Mouse (Mus musculus) liver, embryonic 14.5 days (tissue): ENCODE data around the gene Igsf21. TPM values are rescaled to one million over a fixed set of nuclear protein-coding genes. Genes with fewer than 3 reads are reported as not detected.

Source experiments
- ATAC-seq: fragments of 200-750 bp; cut with Nextera tagmentation; 2 replicates; pipeline ENCODE4 v1.8.0; 2017; ENCODE audit warnings: moderate number of reproducible peaks, mild to moderate bottlenecking, moderate library complexity; ENCODE audit not compliant: insufficient read depth
- DNase-seq, 3 experiments: peaks; one replicate each; pipeline ENCODE4 v3.0.0-alpha.2; 2012 to 2013; ENCODE audit warnings: low read depth in 3 of 3, low spot score in 3 of 3
- H3K27ac ChIP-seq: fragments of 300-500 bp; sonication (generic); 2 replicates; pipeline ENCODE4 v1.5.1; 2014; ENCODE audit warnings: moderate library complexity, mild to moderate bottlenecking, control low read depth, inconsistent platforms
- H3K27me3 ChIP-seq: fragments of 300-500 bp; sonication (generic); 2 replicates; pipeline ENCODE4 v1.6.1; 2014; ENCODE audit warnings: mild to moderate bottlenecking, low read length, moderate library complexity; ENCODE audit not compliant: control insufficient read depth, insufficient read depth
- H3K36me3 ChIP-seq: fragments of 300-500 bp; sonication (generic); replicated peaks from 2 replicates; pipeline ENCODE4 v1.6.1; 2014; ENCODE audit warnings: low read depth; ENCODE audit not compliant: control insufficient read depth, insufficient read depth
- H3K4me1 ChIP-seq, 2 experiments: fragments of 200-500 bp in 1 of 2; fragments of 300-500 bp in 1 of 2; sonication (generic) in 1 of 2; replicated peaks; 2 replicates each; pipeline ENCODE4 v1.6.1; 2012 to 2014; ENCODE audit warnings: antibody characterized with exemption in 1 of 2, inconsistent platforms in 1 of 2, low read length in 1 of 2; ENCODE audit not compliant: control insufficient read depth in 2 of 2, insufficient read depth in 2 of 2
- H3K4me2 ChIP-seq: fragments of 300-500 bp; sonication (generic); 2 replicates; pipeline ENCODE4 v1.6.1; 2014; ENCODE audit warnings: low read depth, mild to moderate bottlenecking, control low read depth, moderate library complexity
- H3K4me3 ChIP-seq, 2 experiments: fragments of 200-500 bp in 1 of 2; fragments of 300-500 bp in 1 of 2; sonication (generic) in 1 of 2; 2 replicates each; pipeline ENCODE4 v1.5.1; 2012 to 2014; ENCODE audit warnings: low read depth in 2 of 2, low read length in 2 of 2, mild to moderate bottlenecking in 2 of 2, control low read depth in 1 of 2, inconsistent platforms in 1 of 2, moderate library complexity in 1 of 2; ENCODE audit not compliant: insufficient read depth in 1 of 2
- H3K9ac ChIP-seq: fragments of 300-500 bp; sonication (generic); replicated peaks from 2 replicates; pipeline ENCODE4 v1.6.1; 2014; ENCODE audit warnings: mild to moderate bottlenecking, control low read depth, moderate library complexity
- H3K9me3 ChIP-seq: fragments of 300-500 bp; sonication (generic); 2 replicates; pipeline ENCODE4 v1.6.1; 2016; ENCODE audit warnings: low read length, mixed read lengths; ENCODE audit not compliant: control insufficient read depth
- CTCF ChIP-seq: IDR thresholded peaks from 2 replicates; pipeline ENCODE4 v1.5.1; 2016; ENCODE audit warnings: antibody characterized with exemption, low read depth, control low read depth
- EP300 ChIP-seq: IDR thresholded peaks from 2 replicates; pipeline ENCODE4 v1.6.1; 2016; ENCODE audit warnings: antibody characterized with exemption, low read depth
- WGBS: fragments of 180-500 bp; shearing (Covaris S2); extraction: QIAGEN DNeasy Blood & Tissue Kit; methylation state at CpG from one replicate; pipeline ENCODE4 v1.1.7; 2014; ENCODE audit not compliant: insufficient replicate concordance; 5-methylcytosine and 5-hydroxymethylcytosine counted together
- polyA plus RNA-seq, 2 experiments: library from polyadenylated mRNA; depleted of rRNA in 1 of 2; stranded (reverse) in 1 of 2; unstranded in 1 of 2; fragments of >200 nt; fragmentation: Nextera tagmentation in 1 of 2; extraction: Ambion mirVana in 1 of 2; gene quantifications; 2 replicates each; pipeline versions ENCODE4 v1.2.1 to v1.2.3; 2012 to 2014

Gene Igsf21
- polyA plus RNA-seq (2012; rRNA removed): 0.02 TPM in 1 of 2 replicates, not detected in the other
- 0.18 TPM in 1 of 2 replicates, not detected in the other for polyA plus RNA-seq (2014; fragmentation: Nextera tagmentation; extraction: Ambion mirVana)

- Histone ChIP-seq H3K27me3 (peaks cover 55% of the 10 kb centered on the region), H3K27ac (no peak within 1 kb of the TSS), H3K4me3 (no peak within 1 kb of the TSS), H3K9ac (no peak within 1 kb of the TSS), H3K9me3 (no peaks in the 10 kb centered on the region), H3K36me3 (no peaks in the 10 kb centered on the region), H3K4me1 (no peaks in the 10 kb centered on the region), H3K4me2 (no peak within 1 kb of the TSS)
- TF ChIP-seq CTCF (no peak), EP300 (no peak)
- ATAC-seq (no peak), DNase-seq (no peak)
- 3% methylated on average over 81 of the region's 90 CpGs for WGBS
Measured at GRCm38 (mm10) chr4:140246180-140247005, at the start of gene Igsf21. TSS of gene Igsf21 (minus strand) at chr4:140246784.

- ATAC-seq (no peak), DNase-seq (no peak)
- H3K4me2 ChIP-seq: no peak overlapping the region
- WGBS: 54% methylated on average over 5 of the region's 5 CpGs
- no peak overlapping the region for H3K9ac ChIP-seq
- H3K27me3 ChIP-seq: no peaks in the 10 kb centered on the region
- H3K4me3 ChIP-seq: no peak overlapping the region
- no peaks in the 10 kb centered on the region for H3K4me1 ChIP-seq
- H3K9me3 ChIP-seq: no peaks in the 10 kb centered on the region
- TF ChIP-seq EP300 (no peak), CTCF (no peak)
- H3K27ac ChIP-seq: no peak overlapping the region
- no peaks in the 10 kb centered on the region for H3K36me3 ChIP-seq
Measured at GRCm38 (mm10) chr4:140285726-140286316, 39.2 kb upstream of the Igsf21 start.

- Histone ChIP-seq H3K4me2 (no peak overlapping the region), H3K9ac (no peak overlapping the region), H3K4me3 (no peak overlapping the region), H3K4me1 (no peaks in the 10 kb centered on the region), H3K9me3 (no peaks in the 10 kb centered on the region), H3K27ac (no peak overlapping the region), H3K36me3 (no peaks in the 10 kb centered on the region), H3K27me3 (no peaks in the 10 kb centered on the region)
- ATAC-seq (no peak), DNase-seq (peak in 1 of 3 experiments; percentile 4)
- 25% methylated on average over 2 of the region's 2 CpGs for WGBS
- TF ChIP-seq EP300 (no peak), CTCF (no peak)
Measured at GRCm38 (mm10) chr4:140283398-140283797, 36.8 kb upstream of the Igsf21 start.

GRCm38 (mm10) chr4:140278269-140278668, 31.7 kb upstream of the Igsf21 start:
- no peaks in the 10 kb centered on the region for H3K36me3 ChIP-seq
- TF ChIP-seq EP300 (no peak), CTCF (no peak)
- no peak overlapping the region for H3K9ac ChIP-seq
- no peak for DNase-seq
- no peak overlapping the region for H3K4me2 ChIP-seq
- no peaks in the 10 kb centered on the region for H3K9me3 ChIP-seq
- no peak overlapping the region for H3K27ac ChIP-seq
- no peak overlapping the region for H3K4me3 ChIP-seq
- H3K4me1 ChIP-seq: no peaks in the 10 kb centered on the region
- no peaks in the 10 kb centered on the region for H3K27me3 ChIP-seq
- 85% methylated on average over 2 of the region's 2 CpGs for WGBS
- ATAC-seq: no peak

GRCm38 (mm10) chr4:140271913-140272312, 25.3 kb upstream of the Igsf21 start:
- no peaks in the 10 kb centered on the region for H3K36me3 ChIP-seq
- DNase-seq (no peak), ATAC-seq (no peak)
- H3K4me2 ChIP-seq: no peak overlapping the region
- no peak overlapping the region for H3K9ac ChIP-seq
- no peaks in the 10 kb centered on the region for H3K9me3 ChIP-seq
- no peaks in the 10 kb centered on the region for H3K27me3 ChIP-seq
- H3K4me1 ChIP-seq: no peaks in the 10 kb centered on the region
- no peak overlapping the region for H3K4me3 ChIP-seq
- WGBS: 62% methylated on average over 5 of the region's 5 CpGs
- H3K27ac ChIP-seq: no peak overlapping the region
- TF ChIP-seq EP300 (no peak), CTCF (no peak)
